In genomic region chr16:72794692-72795378, GRCm38 (mm10) we compare ENCODE assay signal across 10 mouse cellular contexts.
DNase-seq lines count a peak whose midpoint lies in the region; ATAC-seq and TF ChIP-seq lines count a peak whose summit lies in the region.
"Had no signal": no experiment of that assay in that cellular context is flagged by ENCODE, and none has a peak within 500 bp of the region (broad histone marks: within the 10 kb centered on the region; RNA-seq: fewer than 3 reads in every experiment).

No protein-coding gene starts in this region.

- no peak for TF ChIP-seq CTCF in left cerebral cortex, adult 2 months (IDR thresholded peaks at IDR 0.05)

- intact Hi-C loops in left cerebral cortex, postnatal 4 days (cut with DNase I): loop anchor here (10.0 kb wide), 1 partner anchor 170 kb away; no protein-coding TSS in a partner anchor
- intact Hi-C loops in left cerebral cortex, adult 2 months (cut with DNase I): no loop called here

- ATAC-seq in megakaryocyte progenitor cell, adult 5-6 weeks (replicated peaks; ENCODE audit: poor library complexity): no peak
- ATAC-seq: intestine, postnatal 0 days had no signal

- H3K27ac ChIP-seq in left cerebral cortex, adult 2 months: no peak overlapping the region
- H3K27ac ChIP-seq: heart, adult 2 months had no signal

- no peak overlapping the region for H3K4me3 ChIP-seq in left cerebral cortex, adult 2 months
- H3K4me3 ChIP-seq: heart, adult 2 months had no signal

- peak; percentile 71 for DNase-seq in left cerebral cortex, postnatal 4 days
- no peak for DNase-seq in left cerebral cortex, adult 2 months (ENCODE audit: extremely low spot score in 1 of 2, low spot score in 2 of 2)
- peak; percentile 80 to 82 for DNase-seq in cerebellum, adult 18-20 months
- peak; percentile 10 to 38 for DNase-seq in gastrocnemius, adult 8-10 months (ENCODE audit: low spot score in 2 of 2)
- peak; percentile 9 for DNase-seq in lung, postnatal 25 days (ENCODE audit: low spot score)
- DNase-seq in heart, adult 8-10 months (ENCODE audit: low spot score): no peak
- DNase-seq in thymus, postnatal 14 days: no peak
- DNase-seq: heart, adult 2 months had no signal

Comparison
In these comparisons a context has a peak if more than half of its experiments do, and no peak if none do; other contexts are left out.
1. DNase-seq: peak in left cerebral cortex, postnatal 4 days (single experiment), cerebellum, adult 18-20 months (2 of 2), gastrocnemius, adult 8-10 months (2 of 2) and lung, postnatal 25 days (single experiment); none in left cerebral cortex, adult 2 months (0 of 2), heart, adult 8-10 months (single experiment) and thymus, postnatal 14 days (single experiment).